Mouse (Mus musculus) bone marrow, adult 2 months (tissue): Measurements from ENCODE around the gene Vps11.

Source experiments
- CTCF ChIP-seq: fragments of 200-500 bp; IDR thresholded peaks from 2 replicates; pipeline ENCODE4 v1.5.1; 2011; ENCODE audit warnings: low read length, control low read depth; ENCODE audit not compliant: control insufficient read depth, insufficient read depth
- POLR2A ChIP-seq: fragments of 200-500 bp; IDR thresholded peaks from 2 replicates; pipeline ENCODE4 v1.6.1; 2011; ENCODE audit warnings: low read depth, mild to moderate bottlenecking, control low read depth, low read length, borderline replicate concordance; ENCODE audit not compliant: control insufficient read depth

GRCm38 (mm10) chr9:44325768-44326370 lies 35.6 kb downstream of the Vps11 start, which contains the start of gene Dpagt1:
- TF ChIP-seq CTCF (no peak), POLR2A (no peak)
